In the genomic region with DNA sequence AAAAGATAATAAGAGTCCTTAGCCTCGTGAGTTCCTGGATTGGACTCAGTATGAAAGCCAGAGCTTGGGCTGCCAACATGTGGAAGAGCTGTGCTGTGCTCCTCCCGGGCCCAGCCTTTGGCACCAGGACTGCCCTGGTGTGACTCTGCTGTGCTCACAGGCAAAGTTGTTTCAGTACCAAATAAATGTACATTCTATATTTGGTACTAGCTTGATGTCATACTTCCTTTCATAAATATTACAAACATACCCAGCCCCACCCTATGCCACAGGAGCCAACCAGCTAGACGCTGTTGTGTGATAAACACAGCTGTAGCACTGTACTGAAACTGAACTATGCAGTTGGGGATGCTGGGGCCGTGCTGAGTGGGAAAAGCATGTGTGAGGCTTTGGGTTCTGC, we compare ENCODE assay signal across 8 mouse cellular contexts.
DNase-seq lines count a peak whose midpoint lies in the region; ATAC-seq and TF ChIP-seq lines count a peak whose summit lies in the region.

No protein-coding gene starts in this region.

- H3K4me1 ChIP-seq in liver, embryonic 13.5 days (replicated peaks): peaks cover 22% of the 10 kb centered on the region
- H3K4me1 ChIP-seq in liver, embryonic 12.5 days: peaks cover 16% of the 10 kb centered on the region
- peaks cover 28% of the 10 kb centered on the region for H3K4me1 ChIP-seq in bone marrow macrophage, adult 2 months (ENCODE audit: control insufficient read depth, insufficient read depth, low read length)
- H3K4me1 ChIP-seq in limb, embryonic 13.5 days: peaks cover 50% of the 10 kb centered on the region
- peaks cover 47% of the 10 kb centered on the region for H3K4me1 ChIP-seq in spleen, adult 2 months (ENCODE audit: control insufficient read depth, insufficient read depth, insufficient read length)
- no peaks in the 10 kb centered on the region for H3K4me1 ChIP-seq in hindbrain, embryonic 11.5 days (replicated peaks; ENCODE audit: control insufficient read depth, insufficient read depth, low read length)
- H3K4me1 ChIP-seq in midbrain, embryonic 10.5 days: 0 out of 2 replicates have a peak, but pooled peaks cover 6% of the 10 kb centered on the region

- no peak overlapping the region for H3K9ac ChIP-seq in liver, embryonic 13.5 days
- H3K9ac ChIP-seq in liver, embryonic 12.5 days: no peak overlapping the region
- no peak overlapping the region for H3K9ac ChIP-seq in limb, embryonic 13.5 days
- H3K9ac ChIP-seq in hindbrain, embryonic 11.5 days (ENCODE audit: low read depth, low read length): no peak overlapping the region

- no peaks in the 10 kb centered on the region for H3K9me3 ChIP-seq in liver, embryonic 13.5 days (replicated peaks)
- H3K9me3 ChIP-seq in liver, embryonic 12.5 days (replicated peaks): no peaks in the 10 kb centered on the region
- no peaks in the 10 kb centered on the region for H3K9me3 ChIP-seq in limb, embryonic 13.5 days
- no peaks in the 10 kb centered on the region for H3K9me3 ChIP-seq in hindbrain, embryonic 11.5 days (ENCODE audit: control insufficient read depth, low read length)
- H3K9me3 ChIP-seq in midbrain, embryonic 10.5 days (replicated peaks): no peaks in the 10 kb centered on the region

- H3K27me3 ChIP-seq in liver, embryonic 13.5 days: no peaks in the 10 kb centered on the region
- H3K27me3 ChIP-seq in liver, embryonic 12.5 days (replicated peaks): no peaks in the 10 kb centered on the region
- H3K27me3 ChIP-seq in limb, embryonic 13.5 days: no peaks in the 10 kb centered on the region
- H3K27me3 ChIP-seq in spleen, adult 2 months (ENCODE audit: control insufficient read depth, insufficient read depth, low read length): no peaks in the 10 kb centered on the region
- H3K27me3 ChIP-seq in hindbrain, embryonic 11.5 days (ENCODE audit: control insufficient read depth, insufficient read depth, low read length): no peaks in the 10 kb centered on the region
- H3K27me3 ChIP-seq in midbrain, embryonic 10.5 days (ENCODE audit: low read depth, poor library complexity, severe bottlenecking): no peaks in the 10 kb centered on the region

- 42% methylated on average over 4 of the region's 4 CpGs for WGBS in liver, embryonic 13.5 days (ENCODE audit: insufficient replicate concordance)
- 60% methylated on average over 4 of the region's 4 CpGs for WGBS in liver, embryonic 12.5 days (ENCODE audit: insufficient replicate concordance)
- 58% methylated on average over 4 of the region's 4 CpGs for WGBS in limb, embryonic 13.5 days
- WGBS in spleen, adult 2 months: 18% methylated on average over 4 of the region's 4 CpGs
- 83% methylated on average over 4 of the region's 4 CpGs for WGBS in hindbrain, embryonic 11.5 days
- WGBS in midbrain, embryonic 10.5 days: 85% methylated on average over 4 of the region's 4 CpGs

- TF ChIP-seq CTCF in bone marrow macrophage, adult 2 months (IDR thresholded peaks at IDR 0.05; ENCODE audit: low read depth, low read length): no peak
- TF ChIP-seq CTCF in spleen, adult 2 months (IDR thresholded peaks at IDR 0.05; ENCODE audit: extremely low read depth, insufficient read depth, insufficient read length, insufficient replicate concordance): no peak

- H3K36me3 ChIP-seq in liver, embryonic 13.5 days: no peaks in the 10 kb centered on the region
- H3K36me3 ChIP-seq in liver, embryonic 12.5 days: peaks cover under 1% of the 10 kb centered on the region; the same call in 1 of the 2 replicates
- H3K36me3 ChIP-seq in limb, embryonic 13.5 days: no peaks in the 10 kb centered on the region
- no peaks in the 10 kb centered on the region for H3K36me3 ChIP-seq in spleen, adult 2 months (ENCODE audit: control insufficient read depth, insufficient read depth, low read length)
- H3K36me3 ChIP-seq in hindbrain, embryonic 11.5 days (ENCODE audit: control insufficient read depth, insufficient read depth, low read length): no peaks in the 10 kb centered on the region
- H3K36me3 ChIP-seq in midbrain, embryonic 10.5 days: no peaks in the 10 kb centered on the region

- ATAC-seq in liver, embryonic 13.5 days (ENCODE audit: low read depth): peak; percentile 47; the same call in 1 of the 2 replicates
- ATAC-seq in liver, embryonic 12.5 days: no peak
- ATAC-seq in limb, embryonic 13.5 days (ENCODE audit: low FRiP score, low read depth): peak; percentile 42; the same call in 1 of the 2 replicates
- no peak for ATAC-seq in hindbrain, embryonic 11.5 days (ENCODE audit: low FRiP score)

- no peak for TF ChIP-seq POLR2A in bone marrow macrophage, adult 2 months (IDR thresholded peaks at IDR 0.05; ENCODE audit: borderline replicate concordance, low read depth, low read length)
- TF ChIP-seq POLR2A in spleen, adult 2 months (IDR thresholded peaks at IDR 0.05; ENCODE audit: low read depth, low read length): no peak; the same call in 1 of the 2 replicates

- H3K27ac ChIP-seq in liver, embryonic 13.5 days: no peak overlapping the region
- no peak overlapping the region for H3K27ac ChIP-seq in liver, embryonic 12.5 days
- H3K27ac ChIP-seq in bone marrow macrophage, adult 2 months (ENCODE audit: insufficient read depth, low read depth, low read length): peak overlapping the region; percentile 65
- peak overlapping the region; percentile 67; the same call in 1 of the 2 replicates for H3K27ac ChIP-seq in limb, embryonic 13.5 days
- peak overlapping the region; percentile 79 for H3K27ac ChIP-seq in spleen, adult 2 months (ENCODE audit: insufficient read depth, low read length)
- H3K27ac ChIP-seq in hindbrain, embryonic 11.5 days (ENCODE audit: low read depth, low read length): no peak overlapping the region
- no peak overlapping the region for H3K27ac ChIP-seq in midbrain, embryonic 10.5 days (replicated peaks)

- H3K4me3 ChIP-seq in liver, embryonic 13.5 days (replicated peaks): no peak overlapping the region
- H3K4me3 ChIP-seq in liver, embryonic 12.5 days: no peak overlapping the region
- H3K4me3 ChIP-seq in bone marrow macrophage, adult 2 months (ENCODE audit: insufficient read depth, low read length): 0 out of 2 replicates have a peak overlapping the region, but pooled peaks have one; percentile 2
- H3K4me3 ChIP-seq in limb, embryonic 13.5 days: no peak overlapping the region
- no peak overlapping the region for H3K4me3 ChIP-seq in spleen, adult 2 months (ENCODE audit: extremely low read depth, insufficient read depth, insufficient read length)
- H3K4me3 ChIP-seq in hindbrain, embryonic 11.5 days (ENCODE audit: low read depth, low read length): no peak overlapping the region
- no peak overlapping the region for H3K4me3 ChIP-seq in midbrain, embryonic 10.5 days

- H3K4me2 ChIP-seq in liver, embryonic 13.5 days: no peak overlapping the region
- no peak overlapping the region for H3K4me2 ChIP-seq in liver, embryonic 12.5 days
- no peak overlapping the region for H3K4me2 ChIP-seq in limb, embryonic 13.5 days (replicated peaks)
- H3K4me2 ChIP-seq in hindbrain, embryonic 11.5 days (replicated peaks; ENCODE audit: low read depth, low read length): no peak overlapping the region

- DNase-seq in liver, embryonic 13.5 days: no peak
- peak; percentile 36 to 63 for DNase-seq in spleen, adult 2 months (ENCODE audit: low read depth in 1 of 2, low spot score in 2 of 2)
- DNase-seq in testis, postnatal 14 days (ENCODE audit: low spot score): no peak
- DNase-seq in hindbrain, embryonic 11.5 days (ENCODE audit: low spot score): no peak
- no peak for DNase-seq in midbrain, embryonic 10.5 days (ENCODE audit: low spot score)

Comparison
In these comparisons a context has a peak if more than half of its experiments do, and no peak if none do; other contexts are left out.
1. ATAC-seq: peak in liver, embryonic 13.5 days (single experiment) and limb, embryonic 13.5 days (single experiment); none in liver, embryonic 12.5 days (single experiment) and hindbrain, embryonic 11.5 days (single experiment).
2. DNase-seq: peak in spleen, adult 2 months (2 of 2); none in liver, embryonic 13.5 days (single experiment), testis, postnatal 14 days (single experiment), hindbrain, embryonic 11.5 days (single experiment) and midbrain, embryonic 10.5 days (single experiment).
3. H3K27ac ChIP-seq: peak in bone marrow macrophage, adult 2 months (single experiment), limb, embryonic 13.5 days (single experiment) and spleen, adult 2 months (single experiment); none in liver, embryonic 13.5 days (single experiment), liver, embryonic 12.5 days (single experiment), hindbrain, embryonic 11.5 days (single experiment) and midbrain, embryonic 10.5 days (single experiment).